Mouse (Mus musculus): ENCODE data around the gene Gpr1. TPM values are rescaled to one million over a fixed set of nuclear protein-coding genes. Genes with fewer than 3 reads are reported as not detected.
"Not testable (repeated sequence)": the region's sequence is repeated elsewhere in the genome, so short reads cannot be mapped to it uniquely, and the experiment has no call there.

Gene Gpr1
- total RNA-seq, 2 experiments from 2014 or later, result 0.30 to 0.56 TPM

DNA sequence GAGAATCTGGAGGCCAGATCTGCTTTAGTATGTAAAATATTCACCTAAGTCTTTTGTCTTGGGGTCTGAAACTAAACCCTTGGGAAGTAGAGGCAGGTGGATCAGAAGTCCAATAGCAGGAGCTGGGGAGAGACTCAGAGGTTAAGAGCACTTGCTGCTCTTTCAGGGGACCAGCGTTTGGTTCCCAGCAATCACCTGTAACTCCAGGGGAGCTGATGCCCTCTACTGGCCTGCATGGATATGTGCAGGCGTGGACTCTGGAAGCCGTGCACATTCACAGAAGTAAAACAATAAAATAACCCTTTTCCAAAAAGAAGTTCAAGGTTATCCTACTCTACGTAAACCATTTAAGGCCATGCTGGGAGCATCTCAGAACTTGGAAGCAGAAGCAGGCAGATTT is 4.9 kb upstream of the Gpr1 start:
- no peak for DNase-seq (ENCODE audit: low spot score in 2 of 2)

DNA sequence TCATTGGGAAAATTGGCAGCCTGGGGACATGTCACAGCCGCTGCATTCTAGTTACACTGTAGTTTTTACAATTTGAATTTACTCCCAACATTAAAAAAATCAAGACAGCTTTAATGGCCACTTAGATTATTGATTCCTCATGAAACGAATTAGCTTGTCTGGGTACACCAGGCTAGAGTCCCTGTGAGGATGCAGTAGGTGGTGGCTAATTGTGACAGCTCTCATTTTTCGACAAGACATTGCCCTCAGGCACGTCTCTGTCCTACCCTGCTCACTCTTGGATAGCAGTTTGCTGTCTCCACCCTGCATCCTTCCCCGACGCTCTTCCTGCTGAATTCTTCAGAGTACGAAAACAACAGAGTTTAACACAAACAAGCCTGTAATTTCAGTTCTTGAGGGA is 288 bp upstream of the Gpr1 start:
- DNase-seq (ENCODE audit: low spot score in 2 of 2), result no peak

DNA sequence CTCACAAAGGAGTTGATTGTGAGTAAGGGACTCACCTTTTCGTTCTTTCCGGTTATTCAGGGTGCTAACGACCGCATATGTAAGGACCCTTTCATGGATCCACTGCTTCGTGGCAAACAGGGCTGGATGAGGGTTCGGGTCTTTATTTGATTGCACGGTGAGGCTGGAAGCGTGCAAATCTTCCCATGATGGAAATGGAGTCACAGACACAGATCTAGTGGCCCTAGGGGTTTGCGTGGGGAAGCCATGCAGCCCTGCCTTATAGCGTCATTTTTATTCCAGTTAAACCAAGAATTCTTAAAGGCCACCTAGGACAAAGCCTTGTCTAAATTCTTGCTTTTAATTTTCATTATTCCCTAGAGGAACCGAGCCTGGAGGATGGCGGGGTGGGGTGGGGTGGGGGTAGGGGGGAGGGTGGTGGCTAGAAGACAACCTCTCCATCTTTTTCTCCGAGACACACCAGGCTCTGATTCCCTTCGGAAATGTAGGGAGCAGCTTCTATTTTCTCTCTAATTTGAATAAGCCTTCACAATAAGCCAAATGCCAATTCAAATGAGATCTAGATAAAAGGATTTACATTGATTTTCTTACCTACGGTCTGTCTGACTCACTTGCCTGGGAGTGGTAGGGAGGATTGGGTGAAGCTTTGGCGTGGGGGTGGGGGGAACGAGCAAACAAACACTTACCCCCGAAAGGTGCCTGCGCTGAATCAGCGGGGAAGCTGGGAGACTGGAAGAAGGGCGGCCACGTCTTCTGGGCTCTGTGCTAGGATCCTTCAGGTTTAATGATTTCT is 669 bp downstream of the Gpr1 start:
- DNase-seq (ENCODE audit: low spot score in 2 of 2), result no peak

DNA sequence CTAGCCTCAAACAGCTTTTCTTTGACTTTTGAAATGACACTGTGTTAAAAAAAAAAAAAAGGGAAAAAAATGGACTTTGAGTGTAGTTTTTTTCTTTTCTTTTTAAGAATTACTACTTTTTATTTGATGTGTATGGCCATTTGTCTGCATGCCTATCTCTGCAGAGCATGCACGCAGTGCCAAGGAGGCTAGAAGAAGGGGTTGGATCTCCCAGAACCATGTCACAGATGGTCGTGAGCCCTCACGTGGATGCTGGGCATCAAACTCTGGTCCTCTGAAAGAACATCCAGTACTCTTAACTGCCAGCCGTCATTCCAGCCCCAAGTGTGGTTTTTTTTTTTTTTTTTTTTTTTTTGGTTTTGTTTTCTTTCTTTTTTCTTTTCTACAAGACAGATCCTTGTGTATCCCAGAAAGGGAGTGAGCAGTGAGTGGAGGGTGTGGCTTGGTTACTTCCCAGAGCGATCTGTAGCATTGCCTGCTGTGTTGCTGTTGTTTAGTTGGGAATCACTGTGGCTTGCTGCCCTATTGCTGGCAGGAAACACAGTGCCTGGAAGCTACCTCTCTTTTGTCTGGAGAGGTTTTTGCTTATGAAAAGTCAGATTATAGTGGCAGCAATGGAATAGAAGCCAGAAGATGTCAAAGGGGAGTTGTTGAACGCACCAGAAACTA is 4.3 kb downstream of the Gpr1 start:
- DNase-seq (ENCODE audit: low spot score in 2 of 2), result no peak

DNA sequence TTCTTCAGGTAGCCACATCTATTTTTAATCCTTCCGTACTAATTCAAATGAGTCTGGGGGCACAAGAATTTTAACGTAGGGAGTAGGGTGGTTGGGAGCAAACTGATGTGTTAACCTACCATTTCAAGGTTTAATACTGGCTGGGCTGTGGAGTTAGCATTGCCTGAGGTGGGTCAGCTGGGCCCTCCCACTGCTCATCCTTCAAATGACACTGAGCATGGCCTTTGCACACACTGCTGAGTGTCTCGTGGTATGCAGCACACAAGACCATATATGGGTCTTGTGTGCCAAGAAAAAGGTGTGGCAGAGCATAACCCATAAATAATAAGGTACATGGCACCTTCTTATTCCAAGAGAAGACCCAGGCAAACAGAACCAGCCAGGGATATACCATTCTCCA is 6.7 kb downstream of the Gpr1 start:
- DNase-seq (ENCODE audit: low spot score in 2 of 2), result no peak

DNA sequence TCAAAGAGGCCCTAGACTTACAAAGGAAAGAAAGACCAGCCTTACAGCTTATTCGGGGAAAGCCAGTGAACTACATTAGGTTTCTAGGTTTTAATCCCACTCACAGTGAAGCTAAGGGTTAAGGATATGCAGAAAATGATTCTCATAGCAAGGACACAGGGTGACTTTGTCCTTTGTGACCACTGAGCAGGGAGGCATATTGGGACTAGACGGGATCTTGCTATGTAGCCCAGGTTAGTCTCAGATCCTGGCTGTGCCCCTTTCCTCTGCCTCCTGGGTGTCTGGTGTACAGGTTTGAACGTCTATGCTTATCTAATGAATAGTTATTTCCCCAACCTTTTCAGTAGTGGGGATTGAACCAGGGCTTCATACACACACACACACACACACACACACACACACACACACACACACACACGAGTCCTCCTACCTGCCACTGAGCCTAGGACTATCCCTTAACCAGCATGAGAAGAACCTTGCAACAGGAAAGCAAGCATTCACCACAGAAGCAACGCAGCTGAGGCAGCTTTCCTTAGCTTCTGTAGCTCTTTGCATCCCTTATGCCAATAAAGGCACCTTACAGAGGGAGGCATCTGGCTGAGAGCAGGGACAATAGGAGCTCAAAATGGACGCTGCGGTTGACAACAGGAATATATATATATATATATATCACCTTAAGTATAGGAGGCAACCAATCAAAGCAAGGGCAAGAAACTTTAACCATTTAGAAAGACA is 9.5 kb downstream of the Gpr1 start:
- no peak for DNase-seq (ENCODE audit: low spot score in 2 of 2)

DNA sequence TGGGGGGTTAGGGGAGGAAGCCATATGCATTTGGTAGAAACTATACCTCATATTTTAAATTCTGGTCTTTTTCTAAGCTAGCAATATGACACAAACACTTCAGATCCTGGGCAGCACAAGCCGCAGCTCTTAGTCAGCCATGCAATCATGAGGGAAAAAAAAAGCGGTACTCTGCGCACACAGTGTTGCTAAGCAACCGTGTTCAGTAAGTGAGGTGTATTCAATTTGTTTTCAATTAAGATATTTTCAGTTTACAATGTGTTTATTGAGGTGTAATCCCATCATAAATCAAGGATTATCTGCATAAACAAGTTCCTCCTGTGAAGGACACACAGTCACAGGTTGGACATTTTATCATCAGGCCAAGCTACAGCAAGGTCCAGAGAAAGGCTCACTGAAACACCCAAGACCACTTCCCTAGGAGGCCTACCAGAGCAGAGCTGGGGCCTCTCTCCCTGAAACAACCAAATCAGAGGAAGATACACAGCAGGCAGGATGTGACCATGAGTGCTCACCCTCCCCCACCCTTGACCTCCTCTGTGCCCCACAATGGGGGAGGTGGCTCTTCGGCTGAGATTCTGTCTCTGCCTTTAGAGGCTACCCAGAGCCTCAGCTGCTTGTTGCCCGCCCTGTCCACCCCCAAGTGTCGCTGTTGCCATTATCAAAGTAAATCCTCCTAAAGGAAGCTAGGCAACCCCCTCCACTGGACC is 10.2 kb downstream of the Gpr1 start:
- peak in 1 of 2 experiments; percentile 26 for DNase-seq (ENCODE audit: low spot score in 2 of 2)

DNA sequence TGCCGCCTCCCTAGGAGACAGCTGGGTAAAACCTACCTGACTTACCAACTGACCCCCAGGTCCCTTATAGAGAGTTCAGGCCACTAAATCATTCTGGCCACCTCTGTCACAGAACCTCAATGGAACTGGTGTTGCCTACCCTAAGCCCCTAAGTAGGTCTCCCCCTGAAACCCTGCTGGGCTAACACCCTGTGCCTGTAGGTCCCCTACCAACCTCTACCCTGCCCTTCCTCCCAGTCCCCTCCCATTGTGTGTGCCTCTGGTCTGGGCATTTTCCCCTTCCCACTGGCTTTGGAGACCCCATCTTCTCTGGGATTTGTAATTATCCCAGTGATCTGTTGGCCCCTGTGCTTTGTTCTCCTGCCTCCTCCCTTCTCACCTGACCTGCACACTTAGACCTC is 10.9 kb downstream of the Gpr1 start:
- no peak for DNase-seq (ENCODE audit: low spot score in 2 of 2)

DNA sequence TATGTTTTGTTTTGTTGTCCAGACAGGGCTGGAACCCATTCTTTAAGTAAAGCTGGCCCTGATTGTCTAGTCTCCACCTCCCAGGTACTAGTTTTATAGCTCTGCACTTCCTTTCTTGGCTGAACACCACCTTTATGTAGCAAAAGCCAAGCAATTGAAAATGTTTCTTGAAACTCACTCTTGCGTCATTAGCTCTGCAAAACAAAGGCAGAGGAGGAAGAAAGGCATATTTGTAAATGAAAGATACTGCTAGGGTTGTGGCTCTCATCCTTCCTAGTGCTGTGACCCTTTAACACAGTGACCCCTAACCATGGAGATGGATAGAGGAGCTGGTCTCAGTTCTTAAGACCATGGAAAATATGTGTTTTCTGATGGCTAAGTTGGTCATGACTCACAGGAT is 12.7 kb downstream of the Gpr1 start:
- no peak for DNase-seq (ENCODE audit: low spot score in 2 of 2)

DNA sequence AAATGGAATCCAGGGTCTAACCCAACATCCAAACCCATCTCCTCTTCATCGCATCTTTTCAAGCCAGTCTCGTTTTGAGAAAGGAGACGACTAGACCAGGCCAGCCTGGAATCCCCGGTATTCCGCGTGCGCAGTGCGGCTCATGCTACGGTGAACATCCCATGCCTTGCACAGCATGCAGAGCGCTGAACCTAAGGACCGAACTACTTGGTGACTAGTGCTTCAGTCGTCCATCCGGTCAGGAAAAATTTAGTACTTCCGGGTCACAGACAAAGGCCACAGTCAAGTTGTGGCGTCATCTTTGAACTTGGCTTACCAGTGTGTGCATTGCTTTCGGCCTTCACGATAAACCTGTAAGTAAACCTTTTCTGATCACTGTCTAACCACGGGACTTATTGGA is 14.0 kb downstream of the Gpr1 start:
- DNase-seq (ENCODE audit: low spot score in 2 of 2), result no peak

DNA sequence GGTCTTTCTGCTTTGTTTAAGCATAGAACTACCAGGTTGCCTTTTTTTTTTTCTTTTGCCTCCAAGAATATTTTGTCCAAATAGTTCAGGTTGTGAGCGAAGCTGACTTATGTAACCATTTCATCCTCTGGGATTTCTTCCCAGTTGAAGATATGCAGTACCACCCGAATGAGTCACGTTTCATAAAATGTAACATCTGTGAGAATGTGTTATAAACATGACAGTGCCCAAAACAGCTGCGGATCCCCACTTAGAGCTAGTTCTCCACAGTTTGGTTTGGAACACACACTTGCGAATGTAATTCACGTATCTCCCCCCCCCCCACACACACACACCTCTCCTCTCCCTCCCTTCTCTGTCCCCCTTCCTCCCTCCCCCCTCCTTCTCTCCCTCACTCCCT is 15.0 kb downstream of the Gpr1 start:
- no peak for DNase-seq (ENCODE audit: low spot score in 2 of 2)

DNA sequence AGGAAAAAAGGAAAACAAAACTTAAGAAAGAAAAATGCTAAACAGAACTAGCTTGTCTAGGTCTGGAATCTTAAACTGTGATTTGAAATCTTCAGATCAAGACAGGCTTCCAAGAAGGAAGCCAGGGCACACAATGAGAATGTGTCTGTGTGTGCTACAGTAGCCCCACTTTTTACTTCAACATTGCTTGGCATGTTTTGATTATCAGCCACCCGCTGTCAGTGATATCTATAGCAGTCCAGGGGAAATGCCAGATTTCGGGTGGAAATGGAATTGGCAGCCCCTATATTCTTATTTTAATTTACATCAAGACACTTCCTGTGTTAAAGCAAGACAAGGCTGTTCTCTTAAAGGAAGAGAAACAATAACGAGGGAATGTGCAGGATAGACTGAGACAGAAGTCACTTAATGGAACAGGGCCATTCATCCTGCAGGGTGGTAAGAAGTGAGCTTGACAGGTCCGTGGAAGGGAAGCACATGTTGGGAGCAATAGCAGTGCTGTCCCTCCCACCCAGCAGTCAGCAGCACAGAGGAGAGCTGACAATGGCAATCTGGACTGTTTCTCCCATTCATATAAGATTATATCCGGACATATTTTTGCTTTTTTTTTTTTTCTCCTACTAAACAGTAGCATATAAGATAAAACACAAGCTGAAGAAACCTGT is 18.4 kb downstream of the Gpr1 start:
- DNase-seq (ENCODE audit: low spot score in 2 of 2), result no peak

DNA sequence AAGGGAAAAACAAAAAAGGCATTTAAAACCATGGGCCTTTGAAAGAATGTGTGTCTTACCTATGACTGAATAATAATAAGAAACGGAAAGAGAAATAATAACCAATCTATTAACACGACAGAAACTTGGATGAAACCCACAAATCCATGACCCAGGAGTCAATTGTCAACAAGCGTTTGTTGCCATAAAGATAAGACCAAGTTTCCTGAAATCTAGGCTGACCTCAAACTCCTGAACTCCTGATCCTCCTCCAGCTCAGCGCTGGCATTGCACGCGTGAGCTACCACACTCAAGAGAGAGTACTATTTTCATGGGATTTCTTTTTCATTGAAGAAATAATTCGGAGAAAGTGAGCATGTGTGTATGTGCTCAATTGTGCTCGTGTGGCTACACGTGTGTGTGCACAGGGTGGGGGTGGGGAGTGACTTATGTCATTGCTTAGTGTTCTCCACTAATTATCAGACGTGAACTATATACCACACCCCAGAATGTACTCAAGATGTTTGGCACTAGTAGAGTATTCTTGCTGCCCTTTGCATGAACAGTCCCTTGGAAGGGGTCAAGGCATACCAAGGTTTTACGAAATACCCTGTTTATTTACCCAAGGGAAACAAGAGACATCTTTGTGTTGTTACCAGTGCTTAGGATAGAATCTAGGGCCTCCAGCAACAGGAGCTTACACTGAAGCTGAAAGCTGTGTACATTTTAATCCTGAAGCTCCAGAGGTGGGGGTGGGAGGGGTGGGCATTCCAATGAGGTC is 21.9 kb downstream of the Gpr1 start:
- no peak for DNase-seq (ENCODE audit: low spot score in 2 of 2)

DNA sequence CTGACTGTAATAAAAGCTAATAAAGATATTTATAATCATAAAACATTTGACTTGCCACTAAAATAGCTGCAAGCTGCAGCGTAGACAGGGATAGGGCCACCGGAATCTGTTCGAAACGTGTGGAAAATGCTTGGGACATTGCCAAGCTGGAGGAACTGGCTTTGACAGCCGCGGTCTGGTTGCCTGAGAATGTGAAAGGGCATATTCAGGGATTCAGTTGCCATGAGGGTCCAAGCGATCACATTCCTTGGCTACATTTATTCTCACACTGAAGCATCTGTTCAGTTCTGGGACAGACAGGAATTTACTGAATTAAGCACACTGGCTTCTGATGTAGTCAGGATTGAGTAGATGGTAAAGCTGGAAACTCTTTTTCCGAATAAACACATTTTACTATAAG is 23.5 kb downstream of the Gpr1 start:
- DNase-seq (ENCODE audit: low spot score in 2 of 2), result peak; percentile 38 to 45

DNA sequence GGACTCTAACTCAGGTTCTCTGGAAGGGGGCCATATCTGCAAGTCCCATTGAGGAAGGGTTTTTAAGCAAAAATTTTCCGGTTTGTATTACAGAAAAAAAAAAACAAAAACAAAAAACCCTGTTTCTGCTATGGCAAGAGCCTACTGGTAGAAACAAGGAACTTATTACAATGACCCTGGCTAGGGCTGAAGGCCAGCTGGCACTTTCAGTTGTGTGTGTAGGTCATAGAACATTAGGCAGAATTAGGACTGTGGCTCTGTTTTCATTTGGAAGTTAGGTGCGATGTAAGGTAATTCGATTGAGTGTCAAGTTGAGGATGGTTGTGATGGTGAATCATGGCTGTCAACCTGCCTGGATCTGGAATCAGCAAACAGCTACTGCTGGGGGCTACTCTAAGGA is 25.8 kb downstream of the Gpr1 start:
- DNase-seq (ENCODE audit: low spot score in 2 of 2), result no peak

DNA sequence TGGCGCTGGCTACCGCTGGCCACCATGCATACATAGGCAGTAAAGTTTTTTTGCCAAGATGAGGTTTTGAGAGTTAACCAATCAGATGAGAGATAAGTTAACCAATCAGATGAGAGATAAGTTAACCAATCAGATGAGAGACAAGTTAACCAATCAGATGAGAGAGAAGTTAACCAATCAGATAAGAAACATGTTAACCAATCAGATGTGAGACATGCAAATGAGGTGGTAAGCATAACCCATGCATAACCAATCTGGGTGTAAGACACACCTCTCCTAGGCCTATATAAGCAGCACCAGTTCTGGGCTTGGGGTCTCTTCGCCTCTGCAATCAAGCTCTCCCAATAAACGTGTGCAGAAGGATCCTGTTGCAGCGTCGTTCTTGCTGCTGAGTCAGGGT is 28.9 kb downstream of the Gpr1 start:
- DNase-seq (ENCODE audit: low spot score in 2 of 2), result not testable (repeated sequence)

DNA sequence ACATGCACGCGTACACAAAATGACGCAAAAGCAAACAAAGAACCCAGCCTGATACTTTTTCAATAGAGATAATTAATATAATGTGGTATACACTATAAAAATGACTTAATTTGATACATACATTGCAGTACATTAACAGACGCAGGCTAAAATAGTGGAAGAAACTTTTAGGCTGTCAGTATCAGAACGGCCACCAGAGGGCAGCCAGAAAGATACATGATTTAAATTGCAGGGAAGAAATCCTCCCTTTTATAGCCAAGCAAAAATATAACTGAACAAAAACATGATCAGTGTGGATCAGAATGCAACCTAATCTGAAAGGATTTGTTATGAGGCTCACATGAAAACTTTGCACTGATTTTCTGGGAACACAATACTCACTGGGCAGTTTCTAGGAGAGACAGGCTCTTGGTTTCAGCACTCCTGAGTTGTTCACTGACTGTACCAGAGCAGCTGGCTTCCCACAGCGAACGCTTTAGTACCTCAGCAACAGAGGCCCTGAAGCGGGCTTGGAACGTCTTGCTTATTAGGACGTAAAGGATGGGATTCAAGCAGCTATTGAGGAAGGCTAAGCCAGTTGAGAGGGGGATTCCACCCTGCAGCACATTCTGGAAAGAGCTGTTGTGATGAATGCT is 31.6 kb downstream of the Gpr1 start:
- DNase-seq (ENCODE audit: low spot score in 2 of 2), result peak; percentile 73 to 77

DNA sequence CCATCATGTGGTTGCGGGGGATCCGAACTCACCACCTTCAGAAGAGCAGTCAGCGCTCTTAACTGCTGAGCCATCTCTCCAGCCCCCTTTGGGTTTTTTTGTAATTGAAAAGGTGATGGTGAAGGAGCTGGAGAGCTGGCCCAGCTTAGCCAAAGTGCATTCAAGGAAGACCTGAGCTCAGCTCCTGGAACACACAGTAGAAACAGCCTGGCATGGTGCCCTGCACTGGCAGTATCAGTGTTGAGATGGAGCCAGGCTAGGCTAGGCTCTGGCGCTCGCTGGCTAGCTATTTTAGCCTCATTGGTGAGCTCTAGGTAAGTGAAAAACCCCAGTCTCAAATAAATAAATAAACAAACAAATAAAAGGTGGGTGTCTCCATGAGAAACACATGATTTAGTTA is 32.1 kb downstream of the Gpr1 start:
- peak; percentile 45 to 74 for DNase-seq (ENCODE audit: low spot score in 2 of 2)

DNA sequence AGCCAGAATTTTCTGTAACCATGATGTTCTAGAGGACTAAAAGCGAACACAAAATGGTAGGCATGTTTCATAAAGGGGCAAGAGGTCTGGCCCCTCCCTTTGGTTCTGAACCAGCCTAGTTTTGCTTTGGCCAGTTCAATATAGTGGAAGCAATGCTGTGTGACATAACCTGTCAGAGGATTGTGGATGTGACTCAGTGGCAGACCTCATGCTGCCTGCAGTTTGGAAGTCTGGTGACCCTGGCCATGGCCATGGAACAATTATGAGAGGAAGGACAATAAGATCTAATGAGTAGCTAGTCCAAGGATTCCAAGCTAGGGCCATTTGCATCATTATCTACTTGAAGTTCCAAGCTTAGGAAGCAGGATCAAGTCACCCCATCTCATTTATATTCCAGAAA is 32.9 kb downstream of the Gpr1 start:
- no peak for DNase-seq (ENCODE audit: low spot score in 2 of 2)

DNA sequence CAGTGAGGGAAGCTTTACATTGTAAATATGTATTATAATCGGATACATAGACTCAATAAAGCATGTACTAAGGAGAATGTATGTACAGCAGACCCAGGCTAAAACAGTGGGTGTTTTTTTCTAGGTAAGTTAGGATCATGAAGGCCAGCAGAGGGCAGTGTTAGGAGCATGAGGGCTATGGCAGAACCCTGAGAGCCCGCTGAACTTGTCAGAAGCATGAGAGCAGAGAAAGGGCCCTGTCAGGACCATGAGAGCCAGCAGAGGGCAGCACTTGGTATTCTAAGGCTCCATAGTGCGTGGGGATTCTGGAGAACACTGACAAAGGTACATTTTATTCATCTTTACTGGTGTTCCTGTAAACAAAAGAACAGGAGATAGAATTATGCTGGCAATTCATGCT is 33.3 kb downstream of the Gpr1 start:
- peak; percentile 93 to 95 for DNase-seq (ENCODE audit: low spot score in 2 of 2)

Data from layer of hippocampus, postnatal 10 days (tissue).